In genomic region chr1:184394559-184395194, GRCm38 (mm10) we compare ENCODE assay signal across 12 mouse cellular contexts.
DNase-seq lines count a peak whose midpoint lies in the region; ATAC-seq and TF ChIP-seq lines count a peak whose summit lies in the region.
"Had no signal": no experiment of that assay in that cellular context is flagged by ENCODE, and none has a peak within 500 bp of the region (broad histone marks: within the 10 kb centered on the region; RNA-seq: fewer than 3 reads in every experiment).

No protein-coding gene starts in this region.

- no peak overlapping the region for H3K4me3 ChIP-seq in kidney, postnatal 0 days (replicated peaks; ENCODE audit: low read depth, low read length)
- H3K4me3 ChIP-seq in embryonic facial prominence, embryonic 15.5 days (replicated peaks) = no peak overlapping the region
- no peak overlapping the region for H3K4me3 ChIP-seq in limb, embryonic 15.5 days
- H3K4me3 ChIP-seq: forebrain, embryonic 12.5 days; midbrain, embryonic 10.5 days had no signal

- H3K4me1 ChIP-seq in kidney, postnatal 0 days (replicated peaks; ENCODE audit: insufficient read depth, low read length) = no peaks in the 10 kb centered on the region
- peaks cover 6% of the 10 kb centered on the region; the same call in 1 of the 2 replicates for H3K4me1 ChIP-seq in embryonic facial prominence, embryonic 15.5 days
- H3K4me1 ChIP-seq in limb, embryonic 15.5 days = peaks cover 4% of the 10 kb centered on the region
- H3K4me1 ChIP-seq: forebrain, embryonic 12.5 days; midbrain, embryonic 10.5 days had no signal

- H3K36me3 ChIP-seq in kidney, postnatal 0 days (ENCODE audit: insufficient read depth, low read length) = no peaks in the 10 kb centered on the region
- H3K36me3 ChIP-seq in embryonic facial prominence, embryonic 15.5 days = no peaks in the 10 kb centered on the region
- no peaks in the 10 kb centered on the region for H3K36me3 ChIP-seq in limb, embryonic 15.5 days
- H3K36me3 ChIP-seq: forebrain, embryonic 12.5 days; midbrain, embryonic 10.5 days had no signal

- WGBS in kidney, postnatal 0 days = 56% methylated on average over 12 of the region's 12 CpGs
- 51% methylated on average over 12 of the region's 12 CpGs for WGBS in embryonic facial prominence, embryonic 15.5 days
- WGBS in limb, embryonic 15.5 days = 48% methylated on average over 12 of the region's 12 CpGs

- no peak overlapping the region for H3K4me2 ChIP-seq in kidney, postnatal 0 days (ENCODE audit: low read length)
- H3K4me2 ChIP-seq in embryonic facial prominence, embryonic 15.5 days (replicated peaks) = 0 out of 2 replicates have a peak overlapping the region, but pooled peaks have one; percentile 8
- H3K4me2 ChIP-seq in limb, embryonic 15.5 days = 0 out of 2 replicates have a peak overlapping the region, but pooled peaks have one; percentile 24
- H3K4me2 ChIP-seq: forebrain, embryonic 12.5 days; hindbrain, embryonic 14.5 days had no signal

- no peak overlapping the region for H3K27ac ChIP-seq in kidney, postnatal 0 days
- no peak overlapping the region for H3K27ac ChIP-seq in embryonic facial prominence, embryonic 15.5 days (replicated peaks)
- H3K27ac ChIP-seq in limb, embryonic 15.5 days = peak overlapping the region; percentile 0; the same call in 1 of the 2 replicates
- H3K27ac ChIP-seq: forebrain, embryonic 12.5 days; hindbrain, embryonic 14.5 days; midbrain, embryonic 10.5 days had no signal

- peak; percentile 88 for DNase-seq in heart, adult 11 months
- DNase-seq in heart, postnatal 25 days (ENCODE audit: low spot score) = no peak
- peak; percentile 19 for DNase-seq in kidney, postnatal 0 days (ENCODE audit: low spot score)
- DNase-seq in kidney, adult 8-10 months = no peak
- no peak for DNase-seq in cerebellum, postnatal 10 days
- DNase-seq: cerebellum, adult 11-12 months had no signal

- H3K9ac ChIP-seq in kidney, postnatal 0 days (ENCODE audit: low read depth, low read length) = no peak overlapping the region
- H3K9ac ChIP-seq in embryonic facial prominence, embryonic 15.5 days = no peak overlapping the region
- H3K9ac ChIP-seq in limb, embryonic 15.5 days = no peak overlapping the region
- H3K9ac ChIP-seq: forebrain, embryonic 12.5 days; hindbrain, embryonic 14.5 days had no signal

- no peak for ATAC-seq in kidney, postnatal 0 days (replicated peaks; ENCODE audit: low FRiP score, low read depth)
- ATAC-seq in embryonic facial prominence, embryonic 15.5 days (ENCODE audit: insufficient number of reproducible peaks, low FRiP score, low TSS enrichment, low read depth) = no peak
- ATAC-seq in limb, embryonic 15.5 days (ENCODE audit: insufficient number of reproducible peaks, low FRiP score, low TSS enrichment, low read depth) = no peak
- ATAC-seq in activated CD4-positive, CD25-positive, alpha-beta regulatory T cell, adult 4 months = no peak

- intact Hi-C loops in heart, postnatal 25 days (cut with DNase I) = loop anchor here (1.0 to 5.0 kb wide), 2 partner anchors 128 to 343 kb away; no protein-coding TSS in a partner anchor

- no peaks in the 10 kb centered on the region for H3K27me3 ChIP-seq in kidney, postnatal 0 days (ENCODE audit: insufficient read depth, low read length)
- H3K27me3 ChIP-seq in embryonic facial prominence, embryonic 15.5 days = no peaks in the 10 kb centered on the region
- no peaks in the 10 kb centered on the region; the same call in 1 of the 2 replicates for H3K27me3 ChIP-seq in limb, embryonic 15.5 days
- H3K27me3 ChIP-seq: forebrain, embryonic 12.5 days had no signal

- no peak for TF ChIP-seq CTCF in kidney, postnatal 0 days (IDR thresholded peaks at IDR 0.05; ENCODE audit: low read depth)

- no peaks in the 10 kb centered on the region for H3K9me3 ChIP-seq in kidney, postnatal 0 days (replicated peaks; ENCODE audit: low read length)
- no peaks in the 10 kb centered on the region for H3K9me3 ChIP-seq in embryonic facial prominence, embryonic 15.5 days (replicated peaks)
- H3K9me3 ChIP-seq in limb, embryonic 15.5 days = no peaks in the 10 kb centered on the region
- H3K9me3 ChIP-seq: forebrain, embryonic 12.5 days; midbrain, embryonic 10.5 days had no signal

Comparison
In these comparisons a context has a peak if more than half of its experiments do, and no peak if none do; other contexts are left out.
1. DNase-seq: peak in heart, adult 11 months (single experiment) and kidney, postnatal 0 days (single experiment); none in heart, postnatal 25 days (single experiment), kidney, adult 8-10 months (0 of 2) and cerebellum, postnatal 10 days (0 of 2).